Mouse (Mus musculus): Measurements from ENCODE around the gene Olfr1418.

- TF ChIP-seq CTCF (IDR thresholded peaks at IDR 0.05; ENCODE audit: insufficient read depth, low read length), result no peak
- no peak for TF ChIP-seq POLR2A (IDR thresholded peaks at IDR 0.05; ENCODE audit: borderline replicate concordance, extremely low read depth, low read depth, low read length)
Observed at GRCm38 (mm10) chr19:11846333-11846732, 14.5 kb downstream of the Olfr1418 start.
